Mouse (Mus musculus): ENCODE measurements around the gene Ccdc97.

The Ccdc97 gene

GRCm38 (mm10) chr7:25720760-25721159 is 1.9 kb upstream of the Ccdc97 start:
- DNase-seq (ENCODE audit: low read depth, low spot score) = no peak

DNA sequence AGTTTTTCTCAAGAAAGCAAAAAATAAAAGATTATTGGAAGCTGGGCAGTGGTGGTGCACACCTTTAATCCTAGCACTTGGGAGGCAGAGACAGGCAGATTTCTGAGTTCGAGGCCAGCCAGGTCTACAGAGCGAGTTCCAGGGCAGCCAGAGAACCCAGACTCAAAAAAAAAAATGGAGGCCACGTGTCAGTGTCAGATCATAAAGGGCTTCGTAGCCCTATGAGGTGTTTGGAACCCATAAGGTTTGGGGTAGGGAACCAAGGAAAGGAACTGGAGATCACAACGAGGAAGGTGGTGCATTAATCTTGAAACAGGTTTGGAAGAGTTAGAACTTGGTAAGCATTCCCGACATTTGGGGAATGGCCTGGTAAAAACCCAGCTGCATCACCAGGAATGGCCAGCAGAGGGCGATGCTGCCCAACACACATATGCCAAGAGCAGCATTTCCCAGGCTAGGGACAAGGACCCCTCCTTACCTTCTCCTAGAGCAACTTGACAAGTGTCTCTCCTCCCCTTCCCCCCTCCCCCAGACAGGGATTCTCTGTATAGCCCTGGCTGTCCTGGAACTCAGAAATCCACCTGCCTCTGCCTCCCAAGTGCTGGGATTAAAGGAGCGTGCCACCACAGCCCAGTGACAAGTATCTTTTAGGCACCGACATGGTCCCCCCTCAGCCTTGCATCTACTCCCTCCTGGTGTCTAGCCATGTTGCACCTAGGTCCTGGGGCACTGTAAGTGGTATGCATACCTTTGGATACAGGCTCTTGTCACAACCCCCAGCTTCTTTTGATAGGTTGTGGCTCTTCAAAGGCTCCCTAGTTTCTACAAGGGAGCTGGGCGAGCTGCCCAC is 1.1 kb upstream of the Ccdc97 start:
- DNase-seq (ENCODE audit: low read depth, low spot score) = peak; percentile 87

GRCm38 (mm10) chr7:25717478-25717877 is 1.4 kb downstream of the Ccdc97 start:
- DNase-seq (ENCODE audit: low read depth, low spot score) = no peak

- DNase-seq (ENCODE audit: low read depth, low spot score) = no peak
These were observed 3.1 kb downstream of the Ccdc97 start for GRCm38 (mm10) chr7:25715731-25716271.

DNA sequence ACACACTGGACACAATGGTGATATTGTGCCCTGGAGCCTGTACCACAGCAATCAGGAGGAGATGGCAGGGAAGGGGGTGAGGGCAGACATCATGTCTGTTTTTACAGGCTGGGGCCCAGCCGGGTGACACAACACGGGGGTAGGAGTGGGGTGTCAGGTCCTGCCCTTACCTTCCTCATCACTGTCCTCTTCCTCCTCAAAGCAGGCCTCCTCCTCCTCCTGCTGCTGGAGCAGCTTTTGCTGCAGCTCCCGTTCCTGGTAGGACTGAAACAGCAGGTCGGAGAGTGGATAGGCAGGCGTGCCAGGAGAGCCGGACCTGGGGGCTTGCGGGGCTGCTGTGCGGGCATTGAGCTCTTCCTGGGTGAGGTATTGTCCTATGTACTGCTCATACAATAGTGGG is 4.3 kb downstream of the Ccdc97 start:
- no peak for DNase-seq (ENCODE audit: low read depth, low spot score)

- no peak for DNase-seq (ENCODE audit: low read depth, low spot score)
These were observed 6.1 kb downstream of the Ccdc97 start for GRCm38 (mm10) chr7:25712801-25713200.

GRCm38 (mm10) chr7:25711731-25712197 is 7.1 kb downstream of the Ccdc97 start:
- no peak for DNase-seq (ENCODE audit: low read depth, low spot score)

GRCm38 (mm10) chr7:25711165-25711564 is 7.7 kb downstream of the Ccdc97 start:
- DNase-seq (ENCODE audit: low read depth, low spot score) = no peak

- DNase-seq (ENCODE audit: low read depth, low spot score) = no peak
These were observed 8.3 kb downstream of the Ccdc97 start for GRCm38 (mm10) chr7:25710519-25711130.

- DNase-seq (ENCODE audit: low read depth, low spot score) = no peak
These were observed 8.9 kb downstream of the Ccdc97 start for GRCm38 (mm10) chr7:25709961-25710360.

GRCm38 (mm10) chr7:25707581-25708292 is 11.2 kb downstream of the Ccdc97 start:
- DNase-seq (ENCODE audit: low read depth, low spot score) = peak; percentile 46

GRCm38 (mm10) chr7:25706578-25707170 is 12.2 kb downstream of the Ccdc97 start:
- no peak for DNase-seq (ENCODE audit: low read depth, low spot score)

GRCm38 (mm10) chr7:25705801-25706251 is 13.1 kb downstream of the Ccdc97 start:
- peak; percentile 39 for DNase-seq (ENCODE audit: low read depth, low spot score)

DNA sequence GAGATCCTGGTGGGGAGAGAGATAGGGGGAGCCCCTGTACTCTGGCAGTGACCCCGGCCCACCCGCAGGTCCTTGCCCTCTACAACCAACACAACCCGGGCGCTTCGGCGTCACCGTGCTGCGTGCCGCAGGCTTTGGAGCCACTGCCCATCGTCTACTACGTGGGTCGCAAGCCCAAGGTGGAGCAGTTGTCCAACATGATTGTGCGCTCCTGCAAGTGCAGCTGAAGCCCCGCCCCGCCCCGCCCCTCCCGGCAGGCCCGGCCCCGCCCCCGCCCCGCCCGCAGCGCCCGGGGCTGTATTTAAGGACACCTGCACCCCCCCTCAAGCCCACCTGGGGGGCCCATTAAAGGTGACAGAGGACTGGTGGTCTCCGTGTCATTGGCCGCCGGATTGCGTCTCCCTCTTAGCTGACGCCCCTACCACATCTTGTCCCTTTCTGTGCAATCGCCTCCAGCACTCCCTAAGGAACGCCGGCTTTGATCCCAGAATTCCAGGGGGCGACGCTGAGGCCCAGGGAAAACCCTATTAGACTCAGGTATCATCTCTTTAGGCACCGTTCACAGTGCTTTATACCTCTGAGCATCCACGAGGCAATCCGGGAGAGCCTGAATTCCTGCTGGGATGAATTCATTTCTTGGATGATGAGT is 14.0 kb downstream of the Ccdc97 start:
- peak; percentile 59 for DNase-seq (ENCODE audit: low read depth, low spot score)

- no peak for DNase-seq (ENCODE audit: low read depth, low spot score)
These were observed 14.9 kb downstream of the Ccdc97 start for GRCm38 (mm10) chr7:25703793-25704494.

- peak; percentile 58 for DNase-seq (ENCODE audit: low read depth, low spot score)
These were observed 16.5 kb downstream of the Ccdc97 start for GRCm38 (mm10) chr7:25702350-25702749.

DNA sequence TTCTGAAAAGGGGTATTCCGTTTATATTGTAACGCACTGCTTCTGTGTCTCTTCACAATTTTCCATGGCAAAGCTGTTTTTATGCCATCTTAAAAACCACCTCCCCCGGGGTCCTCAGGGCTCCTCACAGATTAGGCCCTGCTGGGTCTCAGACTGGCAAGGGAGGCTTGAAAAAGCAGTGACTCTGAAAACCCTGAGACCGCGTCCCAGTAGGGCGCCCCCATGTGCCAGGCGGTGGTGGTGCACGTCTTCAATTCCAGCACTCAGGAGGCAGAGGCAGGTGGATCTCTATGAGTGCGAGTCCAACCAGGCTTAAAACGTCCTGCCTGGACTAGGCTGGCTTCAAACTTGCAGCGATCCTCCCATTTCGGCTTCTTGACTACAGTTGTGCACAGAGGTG is 18.2 kb downstream of the Ccdc97 start:
- peak; percentile 83 for DNase-seq (ENCODE audit: low read depth, low spot score)

DNA sequence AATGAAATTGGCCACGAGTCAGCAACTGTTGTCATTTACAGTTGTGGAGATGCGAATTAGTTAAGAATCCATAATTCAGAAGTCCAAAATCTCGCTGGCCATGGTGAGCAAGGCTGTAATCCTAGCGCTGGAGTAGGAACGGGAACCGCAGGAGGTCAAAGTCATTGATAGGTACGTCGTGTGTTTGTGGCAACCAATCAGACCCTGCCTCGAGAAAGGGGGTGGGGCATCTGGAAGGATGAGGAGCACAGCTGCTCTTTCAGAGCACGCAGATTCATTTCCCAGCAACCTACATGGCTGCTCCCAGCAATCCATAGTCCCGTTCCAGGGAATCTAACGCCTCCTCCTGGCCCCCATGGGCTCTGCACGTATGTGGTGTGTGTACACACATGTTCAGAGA is 19.0 kb downstream of the Ccdc97 start:
- DNase-seq (ENCODE audit: low read depth, low spot score) = peak; percentile 95

DNA sequence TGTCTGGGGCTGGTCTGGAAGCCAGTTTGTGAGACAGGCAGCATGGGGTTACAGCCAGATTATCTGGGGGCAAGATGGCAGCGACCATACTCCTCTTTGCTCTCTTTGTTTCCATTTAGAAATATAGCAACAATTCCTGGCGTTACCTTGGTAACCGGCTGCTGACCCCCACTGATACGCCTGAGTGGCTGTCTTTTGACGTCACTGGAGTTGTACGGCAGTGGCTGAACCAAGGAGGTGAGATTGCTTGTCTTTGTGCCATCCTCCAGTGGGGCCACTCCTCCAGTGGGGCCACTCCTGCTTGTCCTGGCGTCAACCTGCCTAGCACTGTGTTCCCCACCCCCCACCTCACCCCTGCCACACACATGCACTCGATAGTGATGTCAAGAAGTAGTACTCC is 24.8 kb downstream of the Ccdc97 start:
- no peak for DNase-seq (ENCODE audit: low read depth, low spot score)

DNA sequence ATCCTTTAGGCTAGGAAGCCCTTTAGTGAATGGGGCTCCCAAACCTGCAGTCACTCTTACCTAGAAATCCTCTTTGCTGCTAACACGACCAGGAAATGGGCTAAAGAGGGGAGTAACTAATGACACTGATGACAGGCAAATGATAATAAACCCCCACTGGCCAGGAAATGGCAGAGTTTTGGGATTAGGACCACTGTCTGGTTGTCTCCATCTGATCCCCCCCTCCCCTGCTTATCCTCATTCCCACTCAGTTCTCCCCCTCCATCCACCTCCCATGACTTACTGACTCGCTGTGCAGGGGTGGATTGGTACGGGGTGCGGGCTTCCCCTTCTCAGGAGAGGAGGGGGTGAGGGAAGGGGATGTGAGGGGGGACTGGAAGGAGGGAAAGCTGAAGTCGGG is 28.8 kb downstream of the Ccdc97 start:
- no peak for DNase-seq (ENCODE audit: low read depth, low spot score)

Measured in ZHBTc4 (cell line).